Mouse (Mus musculus): ENCODE measurements at regions not wholly inside any gene's neighbourhood (a gene's known extent, or its start where the extent isn't known, plus 50 kb on each side); places are given as distances from the start of the nearest gene placed in this dataset.
A peak's percentile ranks its signal among the peaks of the same experiment; 100 is the strongest.
"Not testable (repeated sequence)": the region's sequence is repeated elsewhere in the genome, so short reads cannot be mapped to it uniquely, and the experiment has no call there.

GRCm38 (mm10) chr2:63580489-63581139 is 396.5 kb upstream of the Kcnh7 start:
- DNase-seq (ENCODE audit: low spot score) = no peak

- DNase-seq (ENCODE audit: low spot score) = no peak
Measured at GRCm38 (mm10) chr2:63575172-63575571, 391.1 kb upstream of the Kcnh7 start.

GRCm38 (mm10) chr2:63574008-63574703 is 390.1 kb upstream of the Kcnh7 start:
- DNase-seq (ENCODE audit: low spot score) = no peak

GRCm38 (mm10) chr2:63573015-63573807 is 389.1 kb upstream of the Kcnh7 start:
- DNase-seq (ENCODE audit: low spot score) = no peak

GRCm38 (mm10) chr2:63556858-63557419 is 372.9 kb upstream of the Kcnh7 start:
- no peak for DNase-seq (ENCODE audit: low spot score)

- DNase-seq (ENCODE audit: low spot score) = not testable (repeated sequence)
Measured at GRCm38 (mm10) chr2:63541836-63542235, 357.7 kb upstream of the Kcnh7 start.

GRCm38 (mm10) chr2:63518534-63518933 is 334.4 kb upstream of the Kcnh7 start:
- DNase-seq (ENCODE audit: low spot score) = no peak

- no peak for DNase-seq (ENCODE audit: low spot score)
Measured at GRCm38 (mm10) chr2:63513554-63514226, 329.6 kb upstream of the Kcnh7 start.

GRCm38 (mm10) chr2:63503939-63504338 is 319.9 kb upstream of the Kcnh7 start:
- DNase-seq (ENCODE audit: low spot score) = no peak

GRCm38 (mm10) chr2:63476411-63476810 is 292.3 kb upstream of the Kcnh7 start:
- no peak for DNase-seq (ENCODE audit: low spot score)

- DNase-seq (ENCODE audit: low spot score) = no peak
Measured at GRCm38 (mm10) chr2:63475255-63475654, 291.2 kb upstream of the Kcnh7 start.

- DNase-seq (ENCODE audit: low spot score) = peak; percentile 34
Measured at GRCm38 (mm10) chr2:63473699-63474098, 289.6 kb upstream of the Kcnh7 start.

- no peak for DNase-seq (ENCODE audit: low spot score)
Measured at GRCm38 (mm10) chr2:63472248-63472647, 288.2 kb upstream of the Kcnh7 start.

- no peak for DNase-seq (ENCODE audit: low spot score)
Measured at GRCm38 (mm10) chr2:63459112-63459511, 275.0 kb upstream of the Kcnh7 start.

- peak; percentile 33 for DNase-seq (ENCODE audit: low spot score)
Measured at GRCm38 (mm10) chr2:63454263-63455011, 270.4 kb upstream of the Kcnh7 start.

- peak; percentile 13 for DNase-seq (ENCODE audit: low spot score)
Measured at GRCm38 (mm10) chr2:63452891-63453290, 268.8 kb upstream of the Kcnh7 start.

- no peak for DNase-seq (ENCODE audit: low spot score)
Measured at GRCm38 (mm10) chr2:63452164-63452563, 268.1 kb upstream of the Kcnh7 start.

- no peak for DNase-seq (ENCODE audit: low spot score)
Measured at GRCm38 (mm10) chr2:63434327-63434726, 250.2 kb upstream of the Kcnh7 start.

GRCm38 (mm10) chr2:63405405-63405804 is 221.3 kb upstream of the Kcnh7 start:
- no peak for DNase-seq (ENCODE audit: low spot score)

Measured in left cerebral cortex, adult 11 months (tissue).